Mouse (Mus musculus): ENCODE results near the gene Sh3bgrl2. TPM values are rescaled to one million over a fixed set of nuclear protein-coding genes. Genes with fewer than 3 reads are reported as not detected.

Sh3bgrl2 gene
- 8.9 and 9.0 TPM in 2 replicates for polyA plus RNA-seq (2012; rRNA removed)

GRCm38 (mm10) chr9:83547830-83548689 is at the start of gene Sh3bgrl2:
Gene Sh3bgrl2, plus strand, starts transcription at chr9:83548327.

Other genes with a start within 250 kb of the Sh3bgrl2 start
- 0.15 and 0.18 TPM in 2 replicates for gene Lca5, start 107.2 kb upstream of the Sh3bgrl2 start, polyA plus RNA-seq (2012; rRNA removed)